In the genomic region with DNA sequence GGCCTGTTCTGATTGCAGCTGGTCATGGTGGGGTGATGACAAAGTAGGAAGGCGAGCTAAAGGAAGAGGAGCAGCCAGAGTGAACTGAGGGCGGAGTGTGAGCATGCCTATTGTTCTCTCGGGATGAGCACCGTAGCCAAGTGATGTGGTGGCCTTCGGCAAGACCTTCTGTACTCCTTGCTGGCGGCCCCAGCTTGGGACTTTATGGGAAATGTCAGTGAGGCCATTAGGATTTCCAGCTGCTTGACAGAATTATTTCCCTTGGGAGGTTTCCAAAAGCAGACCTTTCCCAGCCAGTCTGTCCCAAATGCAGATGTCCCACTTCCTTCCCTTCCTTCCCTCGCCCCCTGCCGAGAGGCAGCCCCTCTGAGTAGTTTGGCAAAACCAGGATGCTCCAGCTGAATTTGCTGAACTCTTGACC, we compare ENCODE assay signal across 8 mouse cellular contexts. TPM values are rescaled to one million over a fixed set of nuclear protein-coding genes. Genes with fewer than 3 reads are reported as not detected.
DNase-seq lines count a peak whose midpoint lies in the region; ATAC-seq and TF ChIP-seq lines count a peak whose summit lies in the region.

No protein-coding gene starts in this region.

- no peak for ATAC-seq in forebrain, postnatal 0 days
- no peak for ATAC-seq in forebrain, embryonic 11.5 days (replicated peaks; ENCODE audit: low FRiP score)
- 0 out of 2 replicates have a peak, but pooled peaks have one; percentile 42 for ATAC-seq in limb, embryonic 13.5 days (ENCODE audit: low FRiP score, low read depth)

- TF ChIP-seq CTCF in forebrain, postnatal 0 days (IDR thresholded peaks at IDR 0.05; ENCODE audit: low read depth), result no peak

- 0 out of 2 replicates have a peak overlapping the region, but pooled peaks have one; percentile 9 for H3K27ac ChIP-seq in forebrain, postnatal 0 days (ENCODE audit: low read depth, low read length)
- H3K27ac ChIP-seq in forebrain, embryonic 11.5 days (ENCODE audit: low read depth, low read length), result no peak overlapping the region
- no peak overlapping the region; the same call in 1 of the 2 replicates for H3K27ac ChIP-seq in limb, embryonic 13.5 days

- H3K4me2 ChIP-seq in forebrain, postnatal 0 days (ENCODE audit: low read depth), result no peak overlapping the region
- H3K4me2 ChIP-seq in forebrain, embryonic 11.5 days (ENCODE audit: low read depth, low read length, severe bottlenecking), result no peak overlapping the region
- H3K4me2 ChIP-seq in limb, embryonic 13.5 days (replicated peaks), result peak overlapping the region; percentile 9; the same call in 1 of the 2 replicates

- no peak overlapping the region for H3K4me3 ChIP-seq in forebrain, postnatal 0 days (ENCODE audit: low read depth, low read length)
- no peak overlapping the region for H3K4me3 ChIP-seq in forebrain, embryonic 11.5 days (ENCODE audit: low read depth, low read length)
- no peak overlapping the region for H3K4me3 ChIP-seq in limb, embryonic 13.5 days

- H3K36me3 ChIP-seq in forebrain, postnatal 0 days (ENCODE audit: insufficient read depth), result no peaks in the 10 kb centered on the region
- H3K36me3 ChIP-seq in forebrain, embryonic 11.5 days (ENCODE audit: control insufficient read depth, insufficient read depth, low read length), result no peaks in the 10 kb centered on the region; the same call in 1 of the 2 replicates
- H3K36me3 ChIP-seq in limb, embryonic 13.5 days, result peaks cover 9% of the 10 kb centered on the region; the same call in 1 of the 2 replicates

- H3K9ac ChIP-seq in forebrain, postnatal 0 days, result no peak overlapping the region
- H3K9ac ChIP-seq in forebrain, embryonic 11.5 days (ENCODE audit: low read length), result no peak overlapping the region
- H3K9ac ChIP-seq in limb, embryonic 13.5 days, result no peak overlapping the region

- H3K9me3 ChIP-seq in forebrain, postnatal 0 days (ENCODE audit: low read length), result no peaks in the 10 kb centered on the region
- no peaks in the 10 kb centered on the region for H3K9me3 ChIP-seq in forebrain, embryonic 11.5 days (ENCODE audit: control insufficient read depth, low read length)
- no peaks in the 10 kb centered on the region for H3K9me3 ChIP-seq in limb, embryonic 13.5 days

- 75% methylated on average over 8 of the region's 8 CpGs for WGBS in forebrain, postnatal 0 days
- WGBS in forebrain, embryonic 11.5 days, result 67% methylated on average over 8 of the region's 8 CpGs
- WGBS in limb, embryonic 13.5 days, result 36% methylated on average over 8 of the region's 8 CpGs

- no peak for DNase-seq in forebrain, postnatal 0 days
- DNase-seq in forebrain, embryonic 11.5 days (ENCODE audit: low spot score), result no peak
- peak; percentile 56 for DNase-seq in adrenal gland, postnatal 14 days
- DNase-seq in heart, postnatal 4 days, result peak; percentile 67
- no peak for DNase-seq in layer of hippocampus, postnatal 14 days (ENCODE audit: low spot score in 2 of 2)
- DNase-seq in right cerebral cortex, postnatal 14 days, result no peak
- DNase-seq in left cerebral cortex, adult 8-10 months (ENCODE audit: low spot score in 2 of 2), result no peak

- H3K27me3 ChIP-seq in forebrain, postnatal 0 days (ENCODE audit: insufficient read depth, low read length), result no peaks in the 10 kb centered on the region
- H3K27me3 ChIP-seq in forebrain, embryonic 11.5 days (ENCODE audit: control insufficient read depth, insufficient read depth, low read length), result no peaks in the 10 kb centered on the region
- no peaks in the 10 kb centered on the region for H3K27me3 ChIP-seq in limb, embryonic 13.5 days

- peaks cover 11% of the 10 kb centered on the region; the same call in 1 of the 2 replicates for H3K4me1 ChIP-seq in forebrain, postnatal 0 days (ENCODE audit: insufficient read depth)
- peaks cover 13% of the 10 kb centered on the region for H3K4me1 ChIP-seq in forebrain, embryonic 11.5 days (replicated peaks; ENCODE audit: control insufficient read depth, insufficient read depth, low read length)
- peaks cover 51% of the 10 kb centered on the region for H3K4me1 ChIP-seq in limb, embryonic 13.5 days

RNA-seq across cellular contexts. Expression of gene Sept11, which starts 8.1 kb away (rescaled TPM):
- total RNA-seq in forebrain, postnatal 0 days (2014; rRNA removed), result 87.2 and 104 TPM in 2 replicates
- polyA plus RNA-seq in forebrain, postnatal 0 days (2015; fragmentation: Nextera tagmentation; extraction: Ambion mirVana), result 85.9 and 104 TPM in 2 replicates
- 288 and 296 TPM in 2 replicates for polyA plus RNA-seq in forebrain, embryonic 11.5 days (2014; fragmentation: Nextera tagmentation; extraction: Ambion mirVana)
- total RNA-seq in adrenal gland, postnatal 14 days (2021), result 56.7 and 59.4 TPM in 2 replicates
- total RNA-seq in heart, postnatal 4 days (2021), result 100 to 1,000 TPM; 120 to 130 TPM
- 212 and 226 TPM in 2 replicates for polyA plus RNA-seq in limb, embryonic 13.5 days (2015; fragmentation: Nextera tagmentation; extraction: Ambion mirVana)
- total RNA-seq in layer of hippocampus, postnatal 14 days (2021), result 100 to 1,000 TPM; 116 to 118 TPM
- 100 to 1,000 TPM; 172 to 182 (median 180) TPM for total RNA-seq in left cerebral cortex, adult 8-10 months (2022)

RNA-seq across cellular contexts. Expression of gene Sowahb, which starts 56.6 kb away (rescaled TPM):
- total RNA-seq in forebrain, postnatal 0 days (2014; rRNA removed), result 0.10 and 0.46 TPM in 2 replicates
- polyA plus RNA-seq in forebrain, postnatal 0 days (2015; fragmentation: Nextera tagmentation; extraction: Ambion mirVana), result 0.10 and 0.12 TPM in 2 replicates
- polyA plus RNA-seq in forebrain, embryonic 11.5 days (2014; fragmentation: Nextera tagmentation; extraction: Ambion mirVana), result 0.16 and 0.63 TPM in 2 replicates
- 0.78 TPM in 1 of 2 replicates, not detected in the other for total RNA-seq in adrenal gland, postnatal 14 days (2021)
- total RNA-seq in heart, postnatal 4 days (2021), result under 1 TPM in 1 of 2 experiments, not detected in 1; 0.10 TPM
- polyA plus RNA-seq in limb, embryonic 13.5 days (2015; fragmentation: Nextera tagmentation; extraction: Ambion mirVana), result 0.19 and 0.43 TPM in 2 replicates
- total RNA-seq in layer of hippocampus, postnatal 14 days (2021), result 1 to 10 TPM in 1 of 2 experiments, under 1 TPM in 1; 0.46 to 1.0 TPM
- total RNA-seq in left cerebral cortex, adult 8-10 months (2022), result 10 to 100 TPM; 15.2 to 18.2 (median 17.4) TPM

Comparison
In these comparisons a context has a peak if more than half of its experiments do, and no peak if none do; other contexts are left out.
1. DNase-seq: peak in adrenal gland, postnatal 14 days (single experiment) and heart, postnatal 4 days (single experiment); none in forebrain, postnatal 0 days (single experiment), forebrain, embryonic 11.5 days (single experiment), layer of hippocampus, postnatal 14 days (0 of 2), right cerebral cortex, postnatal 14 days (single experiment) and left cerebral cortex, adult 8-10 months (0 of 2).